Mouse (Mus musculus): ENCODE results near the gene Khdc1c.
"Not testable (repeated sequence)": the region's sequence is repeated elsewhere in the genome, so short reads cannot be mapped to it uniquely, and the experiment has no call there.

The Khdc1c gene

GRCm38 (mm10) chr1:21368031-21368430 is at the start of gene Khdc1c:
Gene Khdc1c (plus strand): TSS chr1:21368331.
- DNase-seq (ENCODE audit: low read depth, low spot score) = not testable (repeated sequence)

- not testable (repeated sequence) for DNase-seq (ENCODE audit: low read depth, low spot score)
Observed at GRCm38 (mm10) chr1:21320271-21320670, 47.9 kb upstream of the Khdc1c start.

GRCm38 (mm10) chr1:21321656-21322055 is 46.5 kb upstream of the Khdc1c start:
- DNase-seq (ENCODE audit: low read depth, low spot score) = no peak

GRCm38 (mm10) chr1:21323996-21324574 is 44.0 kb upstream of the Khdc1c start:
- DNase-seq (ENCODE audit: low read depth, low spot score) = no peak

- no peak for DNase-seq (ENCODE audit: low read depth, low spot score)
Observed at GRCm38 (mm10) chr1:21324633-21325032, 43.5 kb upstream of the Khdc1c start.

- no peak for DNase-seq (ENCODE audit: low read depth, low spot score)
Observed at GRCm38 (mm10) chr1:21326733-21327132, 41.4 kb upstream of the Khdc1c start.

- DNase-seq (ENCODE audit: low read depth, low spot score) = not testable (repeated sequence)
Observed at GRCm38 (mm10) chr1:21331161-21331560, 37.0 kb upstream of the Khdc1c start.

- DNase-seq (ENCODE audit: low read depth, low spot score) = no peak
Observed at GRCm38 (mm10) chr1:21333222-21333973, 34.7 kb upstream of the Khdc1c start.

GRCm38 (mm10) chr1:21335836-21336235 is 32.3 kb upstream of the Khdc1c start:
- no peak for DNase-seq (ENCODE audit: low read depth, low spot score)

- DNase-seq (ENCODE audit: low read depth, low spot score) = no peak
Observed at GRCm38 (mm10) chr1:21340745-21341144, 27.4 kb upstream of the Khdc1c start.

- DNase-seq (ENCODE audit: low read depth, low spot score) = peak; percentile 75
Observed at GRCm38 (mm10) chr1:21344253-21344652, 23.9 kb upstream of the Khdc1c start.

- not testable (repeated sequence) for DNase-seq (ENCODE audit: low read depth, low spot score)
Observed at GRCm38 (mm10) chr1:21344752-21345151, 23.4 kb upstream of the Khdc1c start.

GRCm38 (mm10) chr1:21349341-21349740 is 18.8 kb upstream of the Khdc1c start, which contains the start of gene Khdc1a:
Gene Khdc1a (plus strand): TSS chr1:21349641.
- DNase-seq (ENCODE audit: low read depth, low spot score) = no peak

GRCm38 (mm10) chr1:21383256-21383655 is 15.1 kb downstream of the Khdc1c start, which contains the start of gene Khdc1b:
Gene Khdc1b (plus strand): TSS chr1:21383556.
- no peak for DNase-seq (ENCODE audit: low read depth, low spot score)

GRCm38 (mm10) chr1:21391138-21391671 is 23.1 kb downstream of the Khdc1c start:
- DNase-seq (ENCODE audit: low read depth, low spot score) = no peak

GRCm38 (mm10) chr1:21402804-21403203 is 34.7 kb downstream of the Khdc1c start:
- DNase-seq (ENCODE audit: low read depth, low spot score) = peak; percentile 20

- DNase-seq (ENCODE audit: low read depth, low spot score) = no peak
Observed at GRCm38 (mm10) chr1:21407266-21407665, 39.1 kb downstream of the Khdc1c start.

GRCm38 (mm10) chr1:21411331-21412196 is 43.4 kb downstream of the Khdc1c start:
- DNase-seq (ENCODE audit: low read depth, low spot score) = peak; percentile 84

GRCm38 (mm10) chr1:21412197-21412555 is 44.0 kb downstream of the Khdc1c start:
- DNase-seq (ENCODE audit: low read depth, low spot score) = no peak

- DNase-seq (ENCODE audit: low read depth, low spot score) = no peak
Observed at GRCm38 (mm10) chr1:21419370-21419769, 51.2 kb downstream of the Khdc1c start.

Measured in ES-CJ7 (cell line).